Mouse (Mus musculus) ovary, postnatal 10 days (tissue): ENCODE measurements around the gene 9430015G10Rik.
"Not testable (repeated sequence)": the region's sequence is repeated elsewhere in the genome, so short reads cannot be mapped to it uniquely, and the experiment has no call there.

Experiments used
- DNase-seq: peaks from one replicate; pipeline ENCODE4 v3.0.0; 2022; ENCODE audit warnings: low spot score

The 9430015G10Rik gene

DNA sequence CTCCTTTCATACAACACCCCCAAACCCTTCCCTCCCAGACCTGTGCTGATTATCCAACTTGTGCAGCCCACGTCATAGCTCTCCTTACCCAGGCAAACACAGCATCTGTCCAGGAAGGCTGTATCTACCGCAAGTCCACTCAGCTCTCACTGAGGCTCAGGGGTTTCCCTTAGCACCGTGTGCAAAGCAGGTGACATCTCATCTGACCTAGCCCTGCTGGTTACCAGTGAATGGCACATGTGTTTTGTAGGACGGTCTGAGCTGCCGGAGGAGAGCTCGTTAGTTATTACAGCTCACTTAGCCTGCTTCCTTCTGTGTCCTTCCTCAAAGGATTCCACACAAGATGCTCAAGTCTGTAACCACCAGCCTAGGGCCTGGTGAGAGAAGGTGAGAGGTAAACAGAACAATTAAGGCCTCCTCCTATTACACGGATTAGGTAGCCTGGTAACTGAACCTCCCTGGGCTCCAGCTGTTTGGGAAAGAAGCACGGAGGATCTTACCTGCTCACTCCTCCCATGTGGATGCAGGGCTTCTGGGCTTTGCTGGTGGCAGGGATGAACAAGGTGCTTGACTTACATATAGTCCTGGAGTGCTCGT is 11.9 kb upstream of the 9430015G10Rik start:
- no peak for DNase-seq

DNA sequence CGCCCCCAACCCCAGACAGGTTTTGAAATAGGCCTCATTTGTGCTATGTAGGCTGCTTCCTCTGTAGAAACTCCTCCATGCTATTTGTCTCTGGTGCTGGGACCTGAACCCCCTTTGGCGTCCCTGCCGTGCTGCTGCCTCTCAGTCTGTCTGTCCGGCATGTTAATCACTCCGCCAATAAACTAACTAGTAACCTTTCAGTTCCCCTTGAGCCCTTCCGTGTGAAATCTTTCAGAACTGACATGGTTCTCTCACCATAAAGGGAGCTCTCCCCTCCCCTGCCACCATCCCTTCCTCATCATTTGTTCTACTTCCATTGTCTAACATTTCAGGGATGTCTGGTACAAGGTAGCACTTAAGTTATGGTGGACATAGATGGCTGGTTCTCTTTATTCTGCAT is 10.4 kb upstream of the 9430015G10Rik start:
- no peak for DNase-seq

DNA sequence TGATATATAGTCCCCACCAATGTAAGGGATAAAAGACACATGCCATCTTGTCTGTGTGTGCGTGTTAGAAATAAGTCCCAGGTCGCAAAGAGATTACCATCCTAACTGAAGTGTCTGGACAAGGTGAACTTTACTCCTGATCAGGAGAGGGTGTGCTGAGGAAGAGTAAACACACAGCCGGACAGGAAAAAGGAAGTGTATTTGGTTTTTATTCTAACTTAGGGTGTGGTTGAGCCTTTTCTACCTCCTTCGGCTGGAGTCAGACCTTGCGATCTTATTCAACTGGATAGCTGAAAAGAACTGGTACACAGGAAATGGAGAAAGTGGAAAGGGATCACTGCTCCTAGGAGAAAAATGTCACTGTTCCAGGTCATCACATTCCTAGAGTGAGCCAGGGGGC is 9.3 kb upstream of the 9430015G10Rik start:
- no peak for DNase-seq

DNA sequence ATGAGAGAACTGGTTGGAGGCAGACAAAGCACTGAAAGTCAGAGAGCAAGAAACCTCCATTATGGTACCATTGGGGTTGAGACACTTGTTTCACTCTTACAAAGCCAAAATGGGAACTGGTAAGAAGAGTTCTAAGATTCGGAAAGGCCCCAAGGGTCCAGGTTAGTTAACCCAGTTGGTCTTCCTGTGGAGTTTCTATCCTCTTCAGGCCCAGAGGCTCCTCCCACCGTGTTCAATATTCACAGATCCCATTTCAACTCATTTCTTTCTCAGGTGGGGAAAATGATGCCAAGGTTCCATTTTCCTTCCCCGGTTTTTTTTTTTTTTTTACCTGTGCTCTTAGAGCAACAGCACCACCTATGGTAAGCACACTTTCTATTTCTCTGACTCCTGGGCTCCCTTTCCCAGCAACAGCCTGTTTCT is 8.3 kb upstream of the 9430015G10Rik start:
- DNase-seq: no peak

DNA sequence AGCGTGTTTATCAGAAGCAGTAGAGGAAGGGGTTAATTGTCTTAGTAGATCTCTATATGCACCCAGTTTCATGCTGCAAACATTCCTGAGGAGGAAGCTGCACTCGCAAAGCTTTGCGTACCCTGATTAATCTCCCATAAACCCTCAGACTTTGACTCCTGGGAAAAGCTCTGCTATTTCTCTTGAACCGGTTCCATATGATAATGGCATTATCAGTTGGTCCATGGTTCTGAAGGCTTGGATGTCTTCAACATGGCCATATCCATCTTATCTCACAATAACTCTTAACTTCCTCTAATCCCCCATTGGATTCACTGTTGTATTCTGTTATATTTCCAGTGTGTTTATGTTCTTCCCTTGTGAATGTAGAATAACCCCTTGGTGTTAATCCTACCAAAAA is 6.4 kb upstream of the 9430015G10Rik start:
- no peak for DNase-seq

DNA sequence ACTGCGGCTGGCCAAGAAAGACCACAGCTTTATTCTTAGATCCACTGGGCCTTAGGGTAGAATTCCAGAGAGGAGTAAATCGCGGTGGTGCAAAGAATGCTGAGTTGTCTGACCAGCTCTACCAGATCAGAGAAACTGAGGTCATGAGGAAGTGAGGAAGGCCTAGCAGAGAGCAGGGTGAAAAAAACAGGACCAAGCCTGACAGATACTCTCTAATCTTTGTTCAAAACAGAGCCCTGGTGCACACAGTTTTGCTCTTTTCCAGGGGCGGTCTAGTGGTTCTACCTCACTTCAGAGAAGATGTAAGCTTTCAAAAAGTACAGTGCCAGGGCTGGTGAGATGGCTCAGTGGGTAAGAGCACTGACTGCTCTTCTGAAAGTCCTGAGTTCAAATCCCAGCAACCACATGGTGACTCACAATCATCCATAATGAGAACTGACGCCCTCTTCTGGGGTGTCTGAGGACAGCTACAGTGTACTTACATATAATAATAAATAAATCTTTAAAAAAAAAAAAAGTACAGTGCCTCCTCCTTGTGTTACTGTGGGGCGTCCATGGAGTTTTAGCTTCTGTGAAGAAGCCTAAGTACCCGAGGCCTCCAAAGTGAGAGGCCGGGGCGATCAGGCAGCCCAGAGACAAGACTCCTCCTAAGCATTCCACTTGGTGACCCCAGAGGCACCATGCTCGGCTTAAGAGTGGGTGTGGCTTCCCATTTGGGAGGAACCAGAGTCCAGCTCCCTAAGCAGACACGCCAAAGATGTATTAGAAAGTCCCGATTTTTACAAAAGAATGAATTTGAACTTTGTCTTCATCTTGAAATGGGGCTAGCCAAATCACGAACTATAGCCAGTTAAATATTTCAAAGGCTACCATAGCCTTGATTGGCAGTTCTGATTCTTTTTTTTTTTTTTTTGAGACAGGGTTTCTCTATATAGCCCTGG is 906 bp upstream of the 9430015G10Rik start:
- DNase-seq: no peak

DNA sequence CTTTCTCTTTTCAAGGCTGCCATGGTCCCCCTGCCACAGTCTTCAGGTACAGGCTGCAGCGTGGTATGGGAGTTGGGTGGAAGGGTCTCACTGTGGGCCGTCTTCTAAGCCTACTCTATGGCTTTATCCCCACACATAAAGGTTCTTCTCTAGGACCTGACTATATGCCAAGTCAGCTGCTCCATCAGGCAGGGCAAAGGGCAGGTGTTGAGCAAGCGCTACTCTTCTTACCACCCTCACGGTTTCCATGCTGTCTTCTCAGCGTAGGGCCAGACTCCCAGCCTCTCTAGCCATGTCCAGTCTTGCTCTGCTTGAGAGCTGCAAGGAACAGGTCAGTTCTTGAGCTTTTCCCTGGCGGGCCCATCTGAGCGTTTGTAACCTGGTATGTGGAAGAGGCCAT is 14.3 kb downstream of the 9430015G10Rik start:
- DNase-seq: no peak

DNA sequence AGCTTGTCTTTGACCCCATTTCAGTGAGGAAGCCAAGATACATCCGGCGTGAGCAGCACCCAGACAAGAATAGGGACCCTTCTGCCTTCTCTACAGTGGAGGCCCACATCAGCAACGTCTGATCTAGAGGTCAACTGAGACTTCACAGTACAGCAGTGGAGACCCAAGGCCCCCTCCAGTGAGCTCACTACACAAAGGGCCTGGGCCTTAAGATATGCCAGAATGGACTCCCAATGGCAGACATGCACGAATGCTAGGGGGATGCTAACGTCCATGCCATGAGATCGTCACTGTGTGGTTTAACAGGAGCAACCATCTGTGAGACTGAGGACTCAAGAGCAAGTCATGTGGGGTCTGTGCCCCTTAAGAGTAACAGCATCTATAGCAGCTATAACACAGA is 15.6 kb downstream of the 9430015G10Rik start:
- no peak for DNase-seq

DNA sequence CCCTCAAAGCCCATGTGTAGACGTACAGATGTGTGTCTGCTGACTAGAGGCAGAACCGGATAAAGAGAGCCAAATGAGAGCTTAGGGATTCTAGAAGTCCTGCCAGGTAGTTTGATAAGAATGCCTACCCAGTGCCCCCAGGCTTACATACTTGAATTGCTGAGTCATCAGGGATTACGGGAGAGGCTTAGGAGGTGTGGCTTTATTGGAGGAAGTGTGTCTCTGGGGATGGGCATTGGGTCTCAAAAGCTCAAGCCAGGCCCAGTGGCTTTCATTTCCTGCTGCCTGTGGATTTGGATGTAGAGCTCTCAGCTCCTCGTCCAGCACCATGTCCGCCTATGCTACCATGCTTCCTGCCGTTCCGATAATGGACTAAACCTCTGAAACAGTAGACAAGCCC is 17.1 kb downstream of the 9430015G10Rik start:
- no peak for DNase-seq

DNA sequence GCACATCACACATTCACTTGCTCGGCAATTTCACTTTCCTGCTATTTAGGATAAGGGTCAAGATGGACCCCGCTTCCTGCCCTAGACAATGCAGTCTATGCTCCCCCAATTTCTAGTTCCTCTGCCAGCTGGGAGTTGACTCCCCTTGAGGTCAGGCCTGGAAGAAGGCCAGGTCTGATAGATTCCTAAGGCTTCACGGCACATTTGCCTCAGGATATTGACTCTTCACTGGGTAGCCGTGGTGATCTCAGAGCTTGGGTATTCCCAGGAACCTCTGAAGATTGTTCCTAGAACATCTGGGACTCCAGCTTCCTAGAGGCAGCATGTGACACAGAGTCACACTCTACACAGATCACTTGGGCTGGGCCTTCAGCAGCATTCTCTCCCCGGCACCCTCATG is 19.0 kb downstream of the 9430015G10Rik start:
- no peak for DNase-seq

DNA sequence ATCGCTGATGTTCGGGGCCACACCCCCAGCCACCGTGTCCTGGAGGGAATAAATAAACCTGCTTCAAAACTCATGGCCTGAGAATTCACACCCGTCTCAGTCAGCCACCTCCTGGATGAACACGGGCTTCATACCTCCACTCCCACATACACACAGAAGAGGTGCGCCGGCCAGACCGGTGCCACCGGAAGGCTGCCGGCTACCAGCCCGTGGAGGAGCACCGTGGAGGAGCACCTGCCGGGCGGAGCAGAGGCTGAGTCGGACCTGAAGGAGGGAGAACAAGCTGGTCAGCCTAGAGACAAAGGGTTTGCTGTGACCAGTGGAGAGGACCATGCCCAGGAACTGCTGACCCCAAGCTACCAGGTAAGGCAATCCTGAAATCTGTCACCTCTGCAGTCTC is 20.7 kb downstream of the 9430015G10Rik start, which contains the start of gene Rnf223:
Gene Rnf223, plus strand, starts transcription at position 78 of the 400 bp plus-strand sequence.
- DNase-seq: no peak

DNA sequence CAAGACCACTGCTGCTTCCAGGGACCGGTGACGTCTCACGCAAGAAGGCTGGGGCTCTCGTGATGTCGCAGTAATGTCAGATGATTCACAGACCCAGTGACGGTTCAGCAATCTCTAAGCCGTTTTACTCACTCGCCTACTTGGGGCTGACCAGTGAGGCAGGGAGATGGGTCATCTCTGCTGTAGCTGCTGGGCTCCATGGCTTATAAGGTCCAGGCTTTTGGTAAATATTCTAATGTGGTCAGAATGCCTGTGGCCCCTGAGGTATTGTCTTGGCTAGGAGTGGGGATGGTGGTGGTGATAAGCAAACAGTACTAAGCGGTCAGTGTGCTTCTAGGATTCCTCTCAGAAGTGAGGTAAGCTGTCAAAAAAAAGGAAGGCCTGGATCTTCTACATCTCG is 21.2 kb downstream of the 9430015G10Rik start:
- DNase-seq: no peak

DNA sequence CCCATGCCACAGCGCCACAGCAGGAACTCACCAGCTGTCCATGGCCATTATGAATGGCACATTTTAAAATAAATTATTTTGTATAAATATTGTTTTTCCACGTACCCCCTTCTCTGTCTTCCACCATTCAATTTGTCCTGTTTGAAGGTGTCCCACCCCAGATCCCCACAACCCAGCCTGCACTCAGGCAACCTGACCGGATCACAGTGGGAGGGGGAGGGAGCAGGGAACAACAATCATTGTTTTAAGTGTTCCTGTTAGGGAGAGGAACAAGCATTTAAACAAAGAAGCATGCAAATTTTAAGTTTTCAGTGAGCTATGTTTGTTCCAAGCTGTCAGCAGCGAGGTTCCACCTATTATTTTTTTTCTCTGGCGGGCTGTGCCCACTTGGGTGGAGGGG is 23.6 kb downstream of the 9430015G10Rik start:
- DNase-seq: no peak

DNA sequence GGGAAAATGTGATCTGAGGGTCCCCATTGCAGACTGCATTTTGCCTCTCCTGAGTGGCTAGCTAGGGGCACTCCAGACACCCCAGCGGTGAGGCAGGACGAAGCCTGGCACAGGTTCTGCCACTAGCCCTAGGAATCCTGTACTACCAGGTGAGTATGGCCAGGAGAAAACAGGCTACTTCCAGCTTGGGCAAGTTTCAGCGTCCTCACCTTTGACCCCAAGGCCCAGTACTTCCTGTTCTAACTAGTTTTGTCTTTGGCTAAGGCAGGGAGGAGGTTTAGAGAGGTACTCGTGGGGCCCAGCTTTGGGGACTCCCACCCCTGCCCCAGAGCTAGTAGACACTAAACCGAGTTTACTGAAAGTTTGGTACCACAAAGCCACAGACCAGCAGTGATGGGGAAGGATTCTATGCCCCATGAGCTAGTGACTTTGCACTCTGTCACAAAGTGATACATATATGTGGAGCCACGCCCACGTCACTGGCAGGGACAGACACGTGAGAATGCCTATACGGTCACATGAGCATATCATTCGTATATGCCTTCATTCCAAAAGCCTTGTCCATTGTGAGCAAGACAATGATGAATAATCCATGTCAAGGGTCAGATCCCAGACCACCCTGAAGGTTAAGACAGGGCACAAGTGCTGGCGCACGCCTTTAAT is 24.3 kb downstream of the 9430015G10Rik start:
- no peak for DNase-seq

DNA sequence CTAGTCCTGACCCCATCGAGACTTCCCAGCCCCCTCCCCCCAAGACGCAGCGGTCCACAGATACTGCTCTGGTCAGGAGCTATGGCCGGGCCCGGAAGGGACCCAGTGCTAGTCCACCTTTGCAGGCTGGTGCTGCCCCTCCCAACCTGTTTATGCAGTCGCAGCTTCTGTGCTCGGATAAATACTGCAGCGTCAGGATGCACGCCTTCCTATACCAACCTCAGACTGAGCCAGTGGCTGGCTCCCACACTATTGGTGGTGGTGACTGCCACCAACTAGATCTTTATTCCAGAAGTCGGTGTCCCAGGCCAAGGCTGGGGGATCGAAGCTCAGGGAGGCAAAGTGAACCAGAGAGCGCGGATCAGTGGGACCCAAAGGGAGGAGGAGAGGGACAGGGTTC is 25.3 kb downstream of the 9430015G10Rik start:
- no peak for DNase-seq

DNA sequence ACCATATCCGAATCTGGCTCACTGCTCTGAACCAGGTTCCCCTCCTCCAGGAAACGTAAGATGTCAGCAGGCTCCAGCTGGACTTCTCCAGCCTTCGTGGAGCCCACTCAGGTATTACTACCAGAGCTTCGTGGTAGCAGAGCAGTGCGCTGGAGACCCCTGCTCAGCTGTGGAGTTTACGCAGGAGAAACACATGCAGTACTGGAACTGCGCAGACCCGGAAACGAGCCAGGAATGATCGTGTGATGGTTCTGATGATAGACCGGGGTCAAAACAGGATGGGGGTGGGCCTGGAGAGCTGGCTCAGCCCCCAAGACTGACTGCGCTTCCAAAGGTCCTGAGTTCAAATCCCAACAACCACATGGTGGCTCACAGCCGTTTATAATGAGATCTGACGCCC is 26.0 kb downstream of the 9430015G10Rik start:
- DNase-seq: no peak

DNA sequence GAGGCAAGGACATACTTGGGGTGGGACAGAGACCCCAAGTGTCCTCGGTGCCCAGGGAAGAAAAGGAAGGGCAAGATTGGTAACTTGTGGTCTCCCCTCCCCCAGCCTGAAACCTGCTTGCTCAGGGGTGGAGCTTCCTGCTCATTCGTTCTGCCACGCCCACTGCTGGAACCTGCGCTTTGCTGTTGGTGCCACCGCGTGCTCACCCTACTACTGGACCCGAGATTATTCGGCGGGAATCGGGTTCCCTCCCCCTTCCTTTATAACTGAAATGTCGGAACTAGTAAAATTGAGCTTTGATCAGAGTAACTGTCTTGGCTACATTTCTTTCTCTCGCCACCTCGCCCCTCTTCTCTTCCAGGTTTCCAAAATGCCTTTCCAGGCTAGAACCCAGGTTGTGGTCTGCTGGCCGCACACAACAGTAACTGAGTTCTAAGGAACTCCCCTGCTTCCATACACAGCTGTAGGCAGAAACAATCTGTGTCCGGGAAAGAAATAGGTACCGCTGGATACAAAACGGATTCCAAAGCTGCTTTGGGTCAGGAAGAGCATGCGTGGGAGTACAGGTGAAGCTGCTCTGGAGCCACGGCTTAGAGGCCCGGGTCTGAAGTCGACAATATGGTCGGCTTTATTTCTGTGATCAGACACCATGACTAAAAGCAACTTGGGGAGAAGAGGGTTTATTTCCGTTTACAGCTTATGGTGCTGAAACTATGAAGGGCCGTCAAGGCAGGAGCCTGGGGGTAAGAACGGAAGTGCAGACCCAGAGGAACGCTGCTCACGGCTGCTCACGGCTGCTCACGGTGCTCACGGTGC is 26.7 kb downstream of the 9430015G10Rik start:
- DNase-seq: no peak

DNA sequence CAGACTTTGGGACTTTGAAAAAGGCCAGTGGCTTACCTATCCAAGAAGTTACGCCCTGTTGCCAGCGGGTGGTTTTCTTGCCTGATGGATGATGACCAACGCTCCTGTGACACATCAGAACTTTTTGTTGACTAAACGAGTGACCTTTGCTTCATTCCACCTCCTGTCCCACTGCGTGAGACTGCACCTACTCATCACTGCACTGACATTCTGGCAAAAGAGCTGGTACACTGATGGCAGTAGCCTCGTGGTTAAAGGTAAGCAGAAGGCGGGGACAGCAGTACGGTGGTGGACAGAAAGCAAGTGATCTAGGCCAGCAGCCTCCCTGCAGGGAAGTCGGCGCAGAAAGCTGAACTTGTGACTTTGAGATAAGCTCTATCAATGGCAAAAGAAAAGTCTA is 41.1 kb downstream of the 9430015G10Rik start:
- not testable (repeated sequence) for DNase-seq

DNA sequence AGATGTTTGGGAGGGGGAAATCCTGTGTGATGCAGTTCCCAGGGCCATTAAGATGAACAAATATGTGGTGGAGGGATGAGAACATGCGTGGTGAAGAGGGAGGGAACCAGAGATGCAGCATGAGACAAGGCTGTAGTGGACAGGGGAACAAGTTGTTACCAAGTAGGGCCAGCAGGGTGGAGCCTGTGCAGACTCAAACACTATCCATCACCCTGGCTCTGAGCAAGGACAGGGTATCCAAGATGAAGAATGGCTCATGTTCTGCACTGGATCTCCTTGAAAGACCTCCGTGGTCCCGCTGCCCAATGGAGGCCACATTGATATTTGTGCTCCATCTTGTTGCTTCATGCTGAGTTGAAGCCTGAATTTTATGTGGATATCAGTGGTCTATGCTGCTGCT is 45.0 kb downstream of the 9430015G10Rik start:
- DNase-seq: no peak

DNA sequence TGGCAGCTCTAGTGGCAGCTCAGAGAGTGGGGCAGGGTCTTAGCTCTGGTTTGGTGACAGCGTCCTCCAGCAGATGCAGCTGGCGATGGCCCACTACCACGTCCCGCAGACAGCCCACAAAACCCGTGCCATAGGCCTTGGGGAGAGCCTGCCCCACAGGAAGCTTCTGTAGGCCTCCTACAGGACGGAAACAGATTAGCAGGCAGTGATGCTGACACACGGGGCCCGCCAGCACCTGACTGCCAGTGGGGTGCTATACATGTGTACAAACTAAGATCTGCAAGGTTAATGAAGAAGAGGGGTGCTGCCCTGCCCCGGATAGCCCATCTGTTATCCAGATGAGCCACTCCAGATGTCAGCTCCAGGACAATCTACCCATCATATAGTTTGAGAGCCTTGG is 56.7 kb downstream of the 9430015G10Rik start:
- DNase-seq: no peak

DNA sequence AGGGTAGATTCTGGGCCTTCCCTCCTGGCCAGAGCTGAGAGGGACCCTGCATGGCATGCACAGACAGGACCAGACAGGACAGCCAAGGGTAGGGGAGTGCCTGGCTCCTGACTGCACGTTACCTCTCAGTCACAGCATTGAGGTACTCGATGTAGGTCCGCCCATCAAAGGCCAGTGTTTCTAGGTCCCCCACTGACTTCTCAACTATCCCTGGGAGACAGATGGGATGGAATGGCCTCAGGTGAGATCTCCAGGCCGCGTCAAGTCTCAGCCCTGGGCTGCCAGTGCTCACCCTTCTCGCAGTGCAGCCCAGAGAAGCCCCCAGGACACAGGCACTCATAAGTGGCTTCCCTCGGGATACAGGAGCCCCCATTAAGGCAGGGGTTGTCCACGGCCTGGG is 58.8 kb downstream of the 9430015G10Rik start:
- DNase-seq: no peak

DNA sequence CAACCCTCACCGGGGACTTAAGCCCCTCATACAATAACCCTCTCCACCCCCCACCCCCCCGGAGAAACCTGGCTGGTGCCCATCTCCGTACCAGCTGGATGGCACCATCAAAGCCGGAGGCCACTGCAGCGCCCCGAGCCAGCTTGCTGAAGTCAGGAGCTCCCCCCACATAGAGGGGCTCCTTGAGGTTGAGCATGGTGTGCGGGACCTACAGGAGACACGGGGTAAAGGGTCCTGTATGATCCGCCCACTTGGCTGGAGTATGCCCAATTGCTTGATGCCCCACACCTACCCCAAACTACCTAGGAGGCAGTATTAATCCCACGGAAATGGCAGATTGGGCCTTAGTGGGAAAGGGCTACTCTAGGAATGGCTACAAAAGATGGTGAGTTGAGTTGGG is 59.3 kb downstream of the 9430015G10Rik start:
- no peak for DNase-seq
